Mouse (Mus musculus): ENCODE results near the gene Lamc1. TPM values are rescaled to one million over a fixed set of nuclear protein-coding genes. Genes with fewer than 3 reads are reported as not detected.
A peak's percentile ranks its signal among the peaks of the same experiment; 100 is the strongest.
"Not testable (repeated sequence)": the region's sequence is repeated elsewhere in the genome, so short reads cannot be mapped to it uniquely, and the experiment has no call there.

Gene Lamc1
- polyA plus RNA-seq, 1 experiment from 2014 or later, result 26.9 TPM

DNA sequence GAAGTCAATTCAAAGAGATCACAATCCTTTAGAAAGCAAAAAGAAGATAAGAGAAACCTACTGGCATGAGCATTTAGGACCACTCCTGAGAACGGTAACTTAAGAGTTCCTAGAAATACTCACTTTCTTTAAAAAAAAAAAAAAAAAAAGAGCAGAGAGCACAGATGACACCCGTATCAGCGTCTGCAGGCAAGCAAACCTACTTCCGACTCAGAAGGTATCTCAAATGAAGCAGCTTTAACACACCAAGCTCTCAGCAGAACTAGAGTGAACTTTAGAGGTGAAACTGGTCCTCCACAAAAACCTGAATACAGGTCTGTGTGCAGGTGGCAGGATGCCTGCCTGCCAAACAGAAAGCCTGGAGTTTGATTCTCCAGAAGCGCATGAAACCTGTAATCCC lies 19.6 kb downstream of the Lamc1 start:
- Histone ChIP-seq H3K9me3 (no peaks in the 10 kb centered on the region), H3K4me2 (replicated peaks) (no peak overlapping the region), H3K27me3 (no peaks in the 10 kb centered on the region), H3K4me1 (peaks cover 16% of the 10 kb centered on the region), H3K36me3 (no peaks in the 10 kb centered on the region), H3K4me3 (no peak overlapping the region), H3K9ac (replicated peaks) (no peak overlapping the region), H3K27ac (replicated peaks) (no peak overlapping the region)
- 95% methylated on average over 5 of the region's 5 CpGs for WGBS
- ATAC-seq (ENCODE audit: low FRiP score, low read depth), result no peak

DNA sequence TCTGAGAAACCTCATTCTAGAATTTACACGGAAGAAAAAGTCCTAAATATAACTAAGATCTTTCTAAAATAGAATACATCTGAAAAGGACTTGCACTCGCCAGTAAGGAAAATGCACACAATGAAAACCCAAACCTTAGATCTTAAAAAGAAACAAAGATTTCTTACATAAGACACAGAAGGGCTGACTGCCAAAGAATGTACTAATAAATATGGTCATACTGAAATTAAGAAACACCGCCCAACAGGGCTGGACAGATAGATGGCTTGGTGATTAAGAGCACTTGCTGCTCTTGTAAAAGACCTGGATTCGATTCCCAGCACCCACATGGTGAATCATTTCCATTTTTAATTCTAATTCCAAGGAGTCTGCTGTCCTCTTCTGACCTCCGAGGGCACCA lies 22.4 kb downstream of the Lamc1 start:
- Histone ChIP-seq H3K9me3 (no peaks in the 10 kb centered on the region), H3K4me2 (replicated peaks) (no peak overlapping the region), H3K27ac (replicated peaks) (no peak overlapping the region), H3K27me3 (no peaks in the 10 kb centered on the region), H3K4me1 (peaks cover 17% of the 10 kb centered on the region), H3K36me3 (no peaks in the 10 kb centered on the region), H3K4me3 (no peak overlapping the region), H3K9ac (replicated peaks) (no peak overlapping the region)
- WGBS, result 91% methylated on average over 5 of the region's 5 CpGs
- no peak for ATAC-seq (ENCODE audit: low FRiP score, low read depth)

DNA sequence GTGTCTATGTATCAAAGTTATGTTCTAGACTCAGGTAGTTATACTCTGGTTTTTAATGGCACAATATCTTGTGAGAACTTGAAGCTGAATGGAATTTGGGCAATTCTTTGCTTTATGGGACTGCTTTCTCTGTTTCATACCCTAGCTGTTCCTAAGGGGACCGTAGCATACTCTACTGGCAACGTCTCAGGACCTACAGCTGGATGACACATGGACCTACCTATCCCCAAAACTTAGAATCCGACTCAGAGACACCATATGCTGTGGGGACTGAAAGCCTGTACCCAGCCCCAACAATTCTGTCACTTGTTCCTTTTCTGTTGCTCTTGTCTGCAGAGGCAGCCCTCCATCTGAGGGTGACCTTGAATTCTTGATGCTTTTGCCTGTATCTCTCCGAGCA lies 23.3 kb downstream of the Lamc1 start:
- H3K27me3 ChIP-seq, result no peaks in the 10 kb centered on the region
- ATAC-seq (ENCODE audit: low FRiP score, low read depth), result no peak
- no peak overlapping the region for H3K27ac ChIP-seq (replicated peaks)
- no peaks in the 10 kb centered on the region for H3K9me3 ChIP-seq
- no peak overlapping the region for H3K9ac ChIP-seq (replicated peaks)
- H3K4me3 ChIP-seq, result no peak overlapping the region
- H3K4me2 ChIP-seq (replicated peaks), result no peak overlapping the region
- 83% methylated on average over 4 of the region's 4 CpGs for WGBS
- H3K4me1 ChIP-seq, result peaks cover 17% of the 10 kb centered on the region
- H3K36me3 ChIP-seq, result no peaks in the 10 kb centered on the region

DNA sequence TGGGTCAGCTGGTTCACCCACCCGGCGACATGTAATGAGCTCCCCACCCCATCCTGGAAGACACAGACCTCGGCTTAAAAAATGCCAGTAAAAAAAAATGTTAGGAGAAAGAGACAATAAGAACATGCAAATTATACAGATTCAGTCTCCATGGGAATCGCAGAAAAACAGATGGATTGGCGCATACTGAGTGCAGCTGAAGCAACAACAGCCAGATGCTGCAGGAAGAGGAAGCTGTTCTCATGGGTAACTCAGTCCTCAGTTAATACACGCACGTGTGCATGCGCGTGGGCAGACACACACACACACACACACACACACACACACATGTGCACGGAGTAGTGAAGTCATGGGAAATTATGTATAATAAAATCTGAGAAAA lies 23.7 kb downstream of the Lamc1 start:
- no peak for ATAC-seq (ENCODE audit: low FRiP score, low read depth)
- H3K4me2 ChIP-seq (replicated peaks), result no peak overlapping the region

DNA sequence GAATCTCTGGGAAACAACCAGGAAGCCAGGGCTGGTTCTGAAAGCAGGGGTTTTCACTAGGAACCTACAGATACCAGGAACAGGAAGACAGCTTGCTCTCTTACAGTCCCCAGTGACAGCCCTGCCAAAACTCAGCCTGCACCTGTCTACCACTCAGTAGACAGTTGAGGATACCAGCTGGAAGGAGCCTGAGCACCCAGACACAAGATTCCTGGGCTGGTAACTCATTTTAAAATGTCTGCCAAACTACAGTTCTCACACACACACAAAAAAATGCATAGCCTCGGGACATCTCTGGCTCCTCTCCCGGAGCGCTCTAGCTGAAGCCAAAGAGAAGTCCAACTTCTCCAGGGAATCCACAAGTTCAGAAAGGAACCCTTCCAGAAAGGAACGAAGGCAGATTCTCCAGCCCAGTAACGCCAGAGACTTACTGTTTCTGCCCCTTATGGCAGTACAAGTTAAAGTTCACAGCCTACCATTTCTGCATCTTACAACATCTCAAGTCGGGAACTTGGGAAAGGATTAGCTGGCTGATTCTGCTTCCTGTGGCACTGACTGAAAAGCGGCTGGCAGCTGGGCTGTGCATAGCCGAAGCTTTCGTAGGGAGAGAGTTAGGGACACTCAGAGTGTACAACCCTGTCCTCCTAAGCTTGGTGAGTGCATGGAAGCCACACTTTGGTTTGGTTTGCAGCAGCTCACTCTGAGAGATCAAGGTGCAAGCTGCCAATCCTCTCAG lies 24.2 kb downstream of the Lamc1 start:
- no peak overlapping the region for H3K4me2 ChIP-seq (replicated peaks)
- H3K9ac ChIP-seq (replicated peaks), result no peak overlapping the region
- no peak overlapping the region for H3K4me3 ChIP-seq
- no peak for ATAC-seq (ENCODE audit: low FRiP score, low read depth)
- no peaks in the 10 kb centered on the region for H3K27me3 ChIP-seq
- no peaks in the 10 kb centered on the region for H3K9me3 ChIP-seq
- H3K36me3 ChIP-seq, result no peaks in the 10 kb centered on the region
- 66% methylated on average over 9 of the region's 9 CpGs for WGBS
- H3K27ac ChIP-seq (replicated peaks), result 0 out of 2 replicates have a peak overlapping the region, but pooled peaks have one; percentile 15
- peaks cover 17% of the 10 kb centered on the region for H3K4me1 ChIP-seq

More for the DNA sequence above, 23.7 kb downstream of the Lamc1 start:
- H3K9ac ChIP-seq (replicated peaks), result no peak overlapping the region
- H3K9me3 ChIP-seq, result no peaks in the 10 kb centered on the region
- H3K27me3 ChIP-seq, result no peaks in the 10 kb centered on the region
- 0 out of 2 replicates have a peak overlapping the region, but pooled peaks have one; percentile 15 for H3K27ac ChIP-seq (replicated peaks)
- no peaks in the 10 kb centered on the region for H3K36me3 ChIP-seq
- H3K4me3 ChIP-seq, result no peak overlapping the region
- peaks cover 17% of the 10 kb centered on the region for H3K4me1 ChIP-seq
- 50% methylated on average over 10 of the region's 10 CpGs for WGBS

DNA sequence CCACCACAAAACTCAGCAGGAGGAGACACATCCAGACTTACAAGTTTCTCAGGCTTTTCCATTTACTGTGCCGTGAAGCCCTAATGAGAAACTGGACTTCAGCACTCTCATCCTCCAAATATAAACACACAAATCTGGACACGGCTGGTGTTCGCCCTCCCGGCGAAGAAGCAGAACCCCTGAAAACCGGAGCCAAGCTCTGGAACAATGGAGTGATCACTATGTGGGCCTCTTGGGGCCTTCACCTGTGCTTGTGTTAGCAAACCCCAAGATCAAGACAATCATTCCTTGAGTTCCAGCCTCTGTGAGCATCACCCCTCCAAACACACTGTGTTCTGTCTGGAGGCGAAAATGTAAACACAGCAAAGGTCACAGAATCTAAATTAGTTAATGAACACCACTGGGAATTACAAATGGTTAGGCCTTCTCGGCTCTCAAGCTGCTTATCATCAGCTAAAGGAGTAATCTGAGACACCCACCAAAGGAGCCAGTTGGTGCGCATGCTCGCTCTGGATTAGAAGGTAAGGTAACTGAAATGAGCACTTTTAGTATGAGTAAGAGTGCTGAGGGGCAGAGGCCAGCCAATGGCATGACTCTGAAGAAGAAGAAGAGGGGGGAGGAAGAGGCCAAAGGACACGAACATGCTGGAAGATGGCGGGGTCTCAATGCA lies 24.9 kb downstream of the Lamc1 start:
- 74% methylated on average over 12 of the region's 12 CpGs for WGBS
- H3K4me3 ChIP-seq, result no peak overlapping the region
- no peak for ATAC-seq (ENCODE audit: low FRiP score, low read depth)
- H3K36me3 ChIP-seq, result no peaks in the 10 kb centered on the region
- H3K27ac ChIP-seq (replicated peaks), result no peak overlapping the region
- H3K9me3 ChIP-seq, result no peaks in the 10 kb centered on the region
- H3K4me1 ChIP-seq, result peaks cover 17% of the 10 kb centered on the region
- H3K4me2 ChIP-seq (replicated peaks), result no peak overlapping the region
- no peaks in the 10 kb centered on the region for H3K27me3 ChIP-seq
- H3K9ac ChIP-seq (replicated peaks), result no peak overlapping the region

DNA sequence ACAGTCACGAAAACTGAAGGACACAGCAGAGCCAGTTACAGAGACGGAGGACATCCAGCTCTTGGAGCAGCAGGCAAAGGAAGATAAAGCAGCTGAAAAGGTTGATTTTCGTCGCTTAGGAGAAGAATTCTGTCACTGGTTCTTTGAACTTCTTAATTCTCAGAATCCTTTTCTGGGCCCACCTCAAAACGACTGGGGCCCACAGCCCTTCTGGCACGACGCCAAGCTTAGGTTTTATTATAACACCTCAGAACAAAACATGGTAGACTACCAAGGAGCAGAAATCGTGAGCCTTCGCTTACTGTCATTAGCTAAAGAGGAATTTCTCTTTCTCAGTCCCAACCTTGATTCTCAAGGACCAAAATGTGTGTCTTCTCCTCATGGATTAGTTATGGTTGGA lies 26.9 kb downstream of the Lamc1 start:
- not testable (repeated sequence) for H3K9ac ChIP-seq (replicated peaks); H3K4me2 ChIP-seq (replicated peaks); ATAC-seq (ENCODE audit: low FRiP score, low read depth); H3K27ac ChIP-seq (replicated peaks); H3K36me3 ChIP-seq; H3K9me3 ChIP-seq; H3K4me3 ChIP-seq; H3K27me3 ChIP-seq
- H3K4me1 ChIP-seq, result peaks cover 17% of the 10 kb centered on the region
- 89% methylated on average over 9 of the region's 9 CpGs for WGBS

DNA sequence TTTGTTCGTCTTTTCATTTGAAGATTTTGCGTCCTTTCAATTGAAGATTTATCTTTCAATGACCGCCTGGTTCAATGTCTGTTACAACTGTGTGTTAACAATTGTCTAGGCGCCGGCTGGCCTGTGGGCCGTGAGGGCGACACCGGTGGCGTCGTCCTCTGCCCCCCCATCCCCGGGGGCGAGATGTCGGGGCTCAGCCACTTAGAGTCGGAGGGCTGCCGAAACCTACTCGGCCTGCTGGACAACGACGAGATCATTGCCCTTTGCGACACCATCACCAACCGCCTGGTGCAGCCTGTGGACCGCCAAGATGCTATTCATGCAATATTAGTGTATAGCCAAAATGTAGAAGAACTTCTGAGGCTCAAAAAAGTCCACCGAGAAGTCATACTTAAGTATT lies 27.3 kb downstream of the Lamc1 start:
- H3K27me3 ChIP-seq; H3K36me3 ChIP-seq; H3K4me3 ChIP-seq; H3K4me2 ChIP-seq (replicated peaks); H3K27ac ChIP-seq (replicated peaks); ATAC-seq (ENCODE audit: low FRiP score, low read depth); H3K9me3 ChIP-seq; H3K9ac ChIP-seq (replicated peaks): not testable (repeated sequence)
- WGBS, result 98% methylated on average over 22 of the region's 22 CpGs
- H3K4me1 ChIP-seq, result peaks cover 17% of the 10 kb centered on the region

DNA sequence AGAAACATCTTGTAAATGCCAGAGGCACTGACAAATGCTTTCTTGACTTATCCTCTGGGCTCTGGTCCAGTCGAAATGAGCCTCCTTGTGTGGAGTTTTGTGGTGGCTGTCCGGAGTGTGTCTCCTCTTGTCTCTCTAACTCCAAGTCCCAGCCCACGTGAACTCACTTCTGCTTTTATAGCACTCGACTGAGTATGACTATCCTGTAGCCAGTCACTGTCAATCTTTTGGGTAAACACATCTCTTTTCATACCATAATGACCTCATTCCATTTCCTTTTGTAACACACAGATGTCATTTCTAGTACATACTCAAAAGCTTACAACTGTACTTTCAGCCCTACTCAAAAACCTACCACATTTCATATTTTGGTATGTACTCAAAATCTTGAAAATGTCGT lies 33.1 kb downstream of the Lamc1 start:
- not testable (repeated sequence) for H3K4me3 ChIP-seq; H3K4me2 ChIP-seq (replicated peaks); H3K36me3 ChIP-seq; H3K9me3 ChIP-seq; ATAC-seq (ENCODE audit: low FRiP score, low read depth); H3K9ac ChIP-seq (replicated peaks); H3K27me3 ChIP-seq; H3K27ac ChIP-seq (replicated peaks); H3K4me1 ChIP-seq
- 94% methylated on average over 5 of the region's 5 CpGs for WGBS

DNA sequence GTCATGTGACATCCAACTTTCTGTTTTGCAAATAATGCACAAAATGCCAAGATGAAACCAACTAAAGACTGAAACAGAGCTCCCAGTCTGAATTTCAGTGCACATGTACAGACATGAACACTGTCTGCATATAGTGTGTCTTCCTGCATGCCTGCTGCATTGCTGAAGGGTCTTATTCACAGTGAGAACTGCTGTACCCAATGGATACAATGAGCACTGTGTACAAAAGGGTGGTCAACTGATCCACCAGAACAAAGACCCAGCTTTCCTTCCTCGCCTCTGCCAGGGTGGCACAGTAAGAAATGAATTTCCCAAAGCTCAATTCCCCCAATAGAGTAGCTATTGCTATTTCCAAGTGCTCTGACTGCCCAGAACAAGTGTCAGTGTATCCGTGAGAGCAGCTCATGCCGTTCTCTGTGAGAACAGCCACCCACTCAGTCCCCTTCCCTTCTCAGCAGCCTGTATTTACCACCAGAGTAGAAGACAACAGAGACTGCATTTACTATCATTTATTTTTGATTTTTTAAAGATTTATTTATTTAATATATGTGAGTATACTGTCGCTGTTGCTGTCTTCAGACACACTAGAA lies 34.7 kb downstream of the Lamc1 start:
- H3K4me3 ChIP-seq; H3K36me3 ChIP-seq; H3K27ac ChIP-seq (replicated peaks); H3K4me2 ChIP-seq (replicated peaks); ATAC-seq (ENCODE audit: low FRiP score, low read depth); H3K4me1 ChIP-seq; H3K9ac ChIP-seq (replicated peaks); H3K27me3 ChIP-seq; H3K9me3 ChIP-seq: not testable (repeated sequence)
- WGBS, result 84% methylated on average over 4 of the region's 4 CpGs

DNA sequence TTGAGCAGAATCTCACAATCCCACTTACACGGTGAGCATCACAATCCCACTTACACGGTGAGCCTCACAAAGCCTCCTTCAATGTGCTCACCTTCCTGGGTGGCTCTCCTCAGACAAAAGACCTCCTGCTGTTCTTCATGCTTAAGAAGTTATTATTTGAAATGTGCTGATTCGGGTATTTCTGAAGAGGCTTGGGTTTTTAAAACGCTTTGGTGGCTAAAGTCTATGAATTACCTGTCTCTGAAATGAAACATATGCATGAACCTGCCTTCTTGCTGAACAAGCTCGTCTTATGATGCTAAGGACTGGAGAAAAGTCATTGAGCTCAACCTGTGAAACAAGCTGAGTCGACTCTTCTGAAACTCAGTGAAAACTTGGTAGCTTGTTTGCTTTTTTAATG lies 36.6 kb downstream of the Lamc1 start:
- Histone ChIP-seq H3K9ac (replicated peaks) (no peak overlapping the region), H3K4me2 (replicated peaks) (no peak overlapping the region), H3K27ac (replicated peaks) (no peak overlapping the region), H3K4me1 (peaks cover 17% of the 10 kb centered on the region), H3K27me3 (no peaks in the 10 kb centered on the region), H3K36me3 (no peaks in the 10 kb centered on the region), H3K4me3 (no peak overlapping the region), H3K9me3 (no peaks in the 10 kb centered on the region)
- WGBS, result 61% methylated on average over 6 of the region's 6 CpGs
- ATAC-seq (ENCODE audit: low FRiP score, low read depth), result no peak

DNA sequence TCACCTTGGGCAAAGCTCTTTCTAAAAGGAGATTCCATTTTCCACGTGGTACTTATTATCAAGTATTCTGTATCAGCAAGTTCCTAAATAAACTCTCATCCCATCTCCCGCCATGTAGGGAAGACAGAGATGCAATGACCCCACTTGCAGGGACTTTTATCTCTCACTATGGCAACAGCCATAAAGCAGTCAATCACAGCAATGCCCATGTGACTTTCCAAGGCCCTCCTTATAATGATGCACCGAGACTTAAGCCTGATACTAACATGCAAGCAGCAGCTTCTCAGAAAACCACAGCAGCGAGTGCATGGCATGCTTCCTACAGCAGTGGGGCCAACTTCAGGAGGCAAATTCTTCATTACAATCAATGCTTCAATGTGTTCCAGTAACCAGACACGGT lies 39.7 kb downstream of the Lamc1 start:
- 44% methylated on average over 5 of the region's 5 CpGs for WGBS
- no peak for ATAC-seq (ENCODE audit: low FRiP score, low read depth)
- no peak overlapping the region for H3K4me3 ChIP-seq

More for the DNA sequence above, 39.7 kb downstream of the Lamc1 start:
- Histone ChIP-seq H3K9ac (replicated peaks) (no peak overlapping the region), H3K9me3 (no peaks in the 10 kb centered on the region), H3K27ac (replicated peaks) (no peak overlapping the region), H3K36me3 (no peaks in the 10 kb centered on the region), H3K4me1 (peaks cover 17% of the 10 kb centered on the region), H3K4me2 (replicated peaks) (no peak overlapping the region), H3K27me3 (no peaks in the 10 kb centered on the region)

Measured in midbrain, embryonic 12.5 days (tissue).